Mouse (Mus musculus): ENCODE measurements around the gene Spdye4b. TPM values are rescaled to one million over a fixed set of nuclear protein-coding genes. Genes with fewer than 3 reads are reported as not detected.
"Not testable (repeated sequence)": the region's sequence is repeated elsewhere in the genome, so short reads cannot be mapped to it uniquely, and the experiment has no call there.

Gene Spdye4b
- polyA plus RNA-seq (2011; ENCODE audit: insufficient read depth, insufficient read length, low replicate concordance, missing spikeins), result not detected in 2 replicates

DNA sequence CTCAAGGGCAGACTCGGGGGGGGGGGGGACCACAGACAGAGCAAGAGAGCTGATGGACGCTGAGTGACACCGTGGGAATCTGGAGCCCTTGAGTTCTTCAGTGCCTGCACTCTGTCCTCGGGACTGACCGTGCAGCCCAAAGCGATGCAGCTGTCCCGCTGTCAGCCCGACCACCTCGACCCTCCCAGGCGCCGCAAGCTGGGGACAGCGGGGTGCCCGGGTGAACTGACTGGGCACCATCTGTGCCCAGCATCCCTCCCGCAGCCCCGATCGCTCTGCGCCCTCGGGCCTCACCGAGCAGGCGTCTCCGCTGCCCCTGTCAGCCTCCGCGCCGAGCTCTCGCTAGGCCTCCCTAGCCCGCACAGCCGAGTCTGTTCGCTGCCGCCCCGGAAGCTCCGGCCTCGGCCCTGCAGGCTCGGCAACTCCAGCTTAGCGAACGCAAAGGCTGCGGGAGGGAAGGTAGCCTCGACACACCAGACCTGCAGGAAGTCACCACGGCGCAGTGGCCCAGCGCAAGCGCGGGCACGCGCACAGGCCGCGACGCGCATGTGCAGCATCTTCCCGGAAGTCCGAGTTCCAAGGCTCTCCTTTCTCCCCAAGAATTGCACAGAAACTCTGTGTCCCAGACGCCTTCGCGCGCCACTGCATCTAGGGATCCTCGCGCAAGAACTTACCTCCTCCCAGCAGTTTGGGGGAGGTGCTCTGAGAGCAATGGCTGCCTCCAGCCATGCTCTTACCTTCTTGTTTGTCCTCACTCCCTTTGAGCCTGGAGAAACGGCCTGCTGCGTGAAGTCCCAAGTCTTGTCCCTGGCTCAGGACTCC is at the start of gene Spdye4b, which contains the start of gene Rbak:
TSS of gene Spdye4b (plus strand) at position 763 of the 822 bp plus-strand sequence.
TSS of gene Rbak (minus strand) at position 521 of the 822 bp plus-strand sequence.
- TF ChIP-seq POLR2A (IDR thresholded peaks at IDR 0.05; ENCODE audit: borderline replicate concordance, control insufficient read depth, low read depth, low read length) (peak; percentile 90; the same call in 1 of the 2 replicates), CTCF (IDR thresholded peaks at IDR 0.05; ENCODE audit: control insufficient read depth, insufficient read depth, low read length) (no peak)

DNA sequence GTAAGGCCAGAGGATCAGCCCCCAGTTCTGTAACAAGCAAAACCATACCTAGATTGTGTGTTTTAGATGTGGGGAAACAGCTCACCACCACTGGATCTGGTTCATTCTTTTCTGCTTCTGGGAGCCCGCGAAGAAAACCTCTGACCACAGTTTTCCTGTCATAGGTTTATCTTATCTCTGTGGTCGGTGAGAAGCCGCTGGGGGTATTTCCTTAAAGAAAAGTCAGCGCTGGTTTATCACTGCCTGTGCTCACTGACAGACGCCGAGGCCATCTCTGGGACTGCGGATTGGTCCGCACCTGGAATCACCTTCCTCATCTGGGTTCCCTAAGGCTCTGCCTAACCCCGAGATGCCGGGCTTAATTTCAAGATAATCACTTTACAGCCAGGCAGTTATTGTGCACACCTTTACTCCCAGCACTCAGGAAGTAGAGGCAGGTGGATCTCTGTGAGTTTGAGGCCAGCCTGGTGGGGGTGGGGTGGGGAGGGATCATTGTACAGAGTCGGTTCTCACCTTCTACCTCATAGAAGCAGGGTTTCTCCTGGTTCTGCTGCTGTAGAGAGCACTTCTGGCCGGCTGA is 47.8 kb upstream of the Spdye4b start:
- no peak overlapping the region for H3K4me3 ChIP-seq (replicated peaks; ENCODE audit: control insufficient read depth, low read depth, low read length)
- no peak for TF ChIP-seq CTCF (IDR thresholded peaks at IDR 0.05; ENCODE audit: control insufficient read depth, insufficient read depth, low read length)
- no peak for TF ChIP-seq POLR2A (IDR thresholded peaks at IDR 0.05; ENCODE audit: borderline replicate concordance, control insufficient read depth, low read depth, low read length)
- 15% methylated on average over 13 of the region's 13 CpGs for WGBS
- no peak overlapping the region for H3K27ac ChIP-seq (ENCODE audit: control insufficient read depth, insufficient read depth, low read depth, low read length, poor library complexity)
- H3K4me1 ChIP-seq (ENCODE audit: control insufficient read depth, insufficient read depth, low read length), result no peaks in the 10 kb centered on the region

More for the DNA sequence above, at the start of gene Spdye4b, which contains the start of gene Rbak:
- Histone ChIP-seq H3K27ac (ENCODE audit: control insufficient read depth, insufficient read depth, low read depth, low read length, poor library complexity) (peak within 1 kb of the TSS; percentile 71), H3K4me1 (ENCODE audit: control insufficient read depth, insufficient read depth, low read length) (no peaks in the 10 kb centered on the region), H3K4me3 (replicated peaks; ENCODE audit: control insufficient read depth, low read depth, low read length) (peak within 1 kb of the TSS; percentile 83)
- under 1% methylated on average over 58 of the region's 58 CpGs for whole genome bisulfite sequencing

DNA sequence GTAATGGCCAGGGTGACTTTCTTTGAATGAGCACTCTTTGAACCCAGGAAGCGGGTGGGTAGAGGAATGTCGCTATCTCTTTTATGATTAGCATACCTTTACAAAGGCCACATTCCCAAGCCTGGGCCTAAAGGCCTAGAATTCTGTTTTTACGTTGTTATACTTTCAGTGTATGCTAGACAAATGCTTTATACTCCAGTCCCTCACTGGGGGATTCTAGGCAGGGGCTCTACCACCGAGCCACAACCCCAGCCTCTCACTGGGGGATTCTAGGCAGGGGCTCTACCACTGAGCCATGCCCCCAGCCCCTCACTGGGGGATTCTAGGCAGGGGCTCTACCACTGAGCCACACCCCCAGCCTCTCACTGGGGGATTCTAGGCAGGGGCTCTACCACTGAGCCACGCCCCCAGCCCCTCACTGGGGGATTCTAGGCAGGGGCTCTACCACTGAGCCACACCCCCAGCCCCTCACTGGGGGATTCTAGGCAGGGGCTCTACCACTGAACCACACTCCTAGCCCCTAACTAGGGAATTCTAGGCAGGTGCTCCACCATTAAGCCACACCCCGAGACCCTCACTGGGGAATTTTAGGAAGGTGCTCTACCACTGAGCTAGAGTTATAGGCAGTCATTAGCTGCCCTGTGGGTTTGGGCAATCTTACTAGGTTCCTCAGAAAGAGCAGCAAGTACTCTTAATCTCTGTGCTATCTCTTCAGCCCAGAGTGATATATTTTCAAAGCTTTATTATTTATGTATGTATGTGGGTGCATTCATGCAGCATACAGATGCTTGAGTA is 46.4 kb upstream of the Spdye4b start:
- not testable (repeated sequence) for H3K4me1 ChIP-seq (ENCODE audit: control insufficient read depth, insufficient read depth, low read length); H3K4me3 ChIP-seq (replicated peaks; ENCODE audit: control insufficient read depth, low read depth, low read length); H3K27ac ChIP-seq (ENCODE audit: control insufficient read depth, insufficient read depth, low read depth, low read length, poor library complexity)
- 82% methylated on average over 5 of the region's 6 CpGs for WGBS

DNA sequence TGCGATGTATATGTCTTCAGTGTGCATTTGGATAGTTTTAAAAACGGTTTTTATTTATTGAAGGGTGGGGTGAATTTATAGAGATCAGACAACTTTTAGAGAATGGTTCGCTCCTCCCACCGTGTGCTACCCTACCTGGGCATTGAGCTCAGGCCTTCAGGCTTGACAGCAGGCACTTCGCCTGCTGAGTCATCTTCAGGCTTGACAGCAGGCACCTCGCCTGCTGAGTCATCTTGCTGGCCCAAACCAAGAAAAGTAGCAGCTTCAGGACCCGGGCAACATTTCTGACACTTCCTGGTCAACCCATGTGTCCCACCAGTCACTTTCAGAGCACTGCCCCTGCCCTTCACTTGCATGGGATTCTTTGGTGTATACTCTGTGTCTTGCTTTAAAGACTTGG is 45.8 kb upstream of the Spdye4b start:
- Histone ChIP-seq H3K4me1 (ENCODE audit: control insufficient read depth, insufficient read depth, low read length) (no peaks in the 10 kb centered on the region), H3K4me3 (replicated peaks; ENCODE audit: control insufficient read depth, low read depth, low read length) (no peak overlapping the region), H3K27ac (ENCODE audit: control insufficient read depth, insufficient read depth, low read depth, low read length, poor library complexity) (no peak overlapping the region)
- 57% methylated on average over 7 of the region's 7 CpGs for WGBS
- no peak for TF ChIP-seq CTCF (IDR thresholded peaks at IDR 0.05; ENCODE audit: control insufficient read depth, insufficient read depth, low read length)
- no peak for TF ChIP-seq POLR2A (IDR thresholded peaks at IDR 0.05; ENCODE audit: borderline replicate concordance, control insufficient read depth, low read depth, low read length)

DNA sequence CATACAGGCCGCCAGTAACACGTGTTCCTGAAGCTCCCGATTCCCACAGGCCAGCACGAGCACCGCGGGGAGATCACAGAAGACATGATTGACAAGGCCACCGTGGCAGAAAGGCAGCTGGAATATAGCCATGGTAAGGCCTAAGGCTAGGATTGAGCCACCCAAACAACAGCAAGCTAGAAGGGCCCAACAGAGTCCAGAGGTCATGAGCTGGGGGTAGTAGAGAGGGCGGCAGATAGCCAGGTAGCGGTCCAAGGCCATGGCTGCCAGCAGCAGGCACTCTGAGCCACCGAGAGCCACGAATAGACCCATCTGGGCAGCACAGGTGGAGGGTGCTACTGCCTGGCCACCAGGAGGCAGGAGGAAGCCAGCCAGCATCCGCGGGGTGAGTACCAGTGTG is 43.2 kb upstream of the Spdye4b start:
- H3K27ac ChIP-seq (ENCODE audit: control insufficient read depth, insufficient read depth, low read depth, low read length, poor library complexity), result no peak overlapping the region
- no peaks in the 10 kb centered on the region for H3K4me1 ChIP-seq (ENCODE audit: control insufficient read depth, insufficient read depth, low read length)
- TF ChIP-seq POLR2A (IDR thresholded peaks at IDR 0.05; ENCODE audit: borderline replicate concordance, control insufficient read depth, low read depth, low read length) (no peak), CTCF (IDR thresholded peaks at IDR 0.05; ENCODE audit: control insufficient read depth, insufficient read depth, low read length) (no peak)
- no peak overlapping the region for H3K4me3 ChIP-seq (replicated peaks; ENCODE audit: control insufficient read depth, low read depth, low read length)
- WGBS, result 80% methylated on average over 13 of the region's 13 CpGs

DNA sequence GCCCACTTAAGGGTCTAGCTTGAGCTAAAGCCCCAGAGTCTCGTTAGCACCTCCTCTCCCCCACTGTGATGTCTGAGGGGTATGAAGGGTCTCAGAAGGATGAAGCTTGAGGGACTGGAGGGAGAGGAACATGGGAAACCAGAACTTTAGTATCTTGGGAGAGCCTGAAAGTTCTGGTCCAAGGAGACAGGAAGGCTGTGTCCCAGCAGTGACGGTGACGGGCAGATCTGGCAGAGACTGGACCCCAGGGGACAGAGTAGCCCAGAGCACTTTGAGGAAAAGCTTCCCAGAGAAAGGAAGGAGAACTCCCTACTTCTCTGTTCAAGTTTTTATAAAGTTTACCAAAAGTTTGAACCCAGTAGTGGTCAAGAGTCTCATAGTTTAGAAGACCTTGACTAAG is 33.3 kb upstream of the Spdye4b start, which contains the start of gene Olfr718-ps1:
TSS of gene Olfr718-ps1 (minus strand) at position 101 of the 400 bp plus-strand sequence.
- H3K4me1 ChIP-seq (ENCODE audit: control insufficient read depth, insufficient read depth, low read length), result no peaks in the 10 kb centered on the region
- no peak for TF ChIP-seq POLR2A (IDR thresholded peaks at IDR 0.05; ENCODE audit: borderline replicate concordance, control insufficient read depth, low read depth, low read length)
- TF ChIP-seq CTCF (IDR thresholded peaks at IDR 0.05; ENCODE audit: control insufficient read depth, insufficient read depth, low read length), result no peak
- H3K4me3 ChIP-seq (replicated peaks; ENCODE audit: control insufficient read depth, low read depth, low read length), result no peak within 1 kb of the TSS
- no peak within 1 kb of the TSS for H3K27ac ChIP-seq (ENCODE audit: control insufficient read depth, insufficient read depth, low read depth, low read length, poor library complexity)
- 77% methylated on average over 3 of the region's 3 CpGs for WGBS

DNA sequence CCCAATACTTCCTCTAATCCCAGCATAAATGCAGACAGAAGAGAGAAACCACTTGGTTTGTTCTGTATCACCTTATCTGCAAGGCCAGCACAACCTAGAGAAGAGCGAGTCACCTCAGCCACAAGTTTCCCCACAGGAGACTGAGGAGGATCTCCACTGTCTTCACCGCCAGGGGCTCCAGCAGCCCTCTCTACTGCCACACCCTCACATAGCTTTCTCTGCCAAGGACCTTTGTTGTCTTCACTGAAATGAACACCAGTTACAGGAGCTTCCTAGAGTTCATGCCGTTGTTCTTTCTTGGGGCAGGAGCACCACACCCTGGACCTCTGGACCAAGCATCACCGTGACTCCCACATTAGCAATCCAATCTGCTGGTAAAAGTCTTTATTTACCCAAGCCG is 32.2 kb upstream of the Spdye4b start:
- 70% methylated on average over 5 of the region's 5 CpGs for WGBS
- no peaks in the 10 kb centered on the region for H3K4me1 ChIP-seq (ENCODE audit: control insufficient read depth, insufficient read depth, low read length)
- TF ChIP-seq POLR2A (IDR thresholded peaks at IDR 0.05; ENCODE audit: borderline replicate concordance, control insufficient read depth, low read depth, low read length), result no peak
- no peak for TF ChIP-seq CTCF (IDR thresholded peaks at IDR 0.05; ENCODE audit: control insufficient read depth, insufficient read depth, low read length)

DNA sequence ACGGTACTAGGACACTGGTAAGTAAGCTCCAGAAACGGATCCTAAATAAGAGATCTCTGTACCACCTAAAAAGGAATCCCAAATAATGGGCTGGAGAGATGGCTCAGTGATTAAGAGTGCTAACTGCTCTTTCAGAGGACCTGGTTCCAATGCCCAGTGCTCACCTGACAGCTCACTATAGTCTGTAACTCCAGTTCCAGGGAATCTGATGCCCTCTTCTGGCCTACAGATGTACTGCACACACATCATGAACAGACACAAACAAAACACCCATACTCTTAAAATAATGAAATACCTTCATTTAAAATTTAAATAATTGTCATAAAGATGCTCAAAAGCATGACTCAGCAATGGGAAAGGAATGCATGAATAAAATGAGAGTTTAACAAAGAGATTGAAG is 31.3 kb upstream of the Spdye4b start:
- 88% methylated on average over 2 of the region's 2 CpGs for WGBS
- Histone ChIP-seq H3K4me3 (replicated peaks; ENCODE audit: control insufficient read depth, low read depth, low read length) (no peak overlapping the region), H3K27ac (ENCODE audit: control insufficient read depth, insufficient read depth, low read depth, low read length, poor library complexity) (no peak overlapping the region), H3K4me1 (ENCODE audit: control insufficient read depth, insufficient read depth, low read length) (no peaks in the 10 kb centered on the region)
- TF ChIP-seq CTCF (IDR thresholded peaks at IDR 0.05; ENCODE audit: control insufficient read depth, insufficient read depth, low read length) (no peak), POLR2A (IDR thresholded peaks at IDR 0.05; ENCODE audit: borderline replicate concordance, control insufficient read depth, low read depth, low read length) (no peak)

More for the DNA sequence above, 32.2 kb upstream of the Spdye4b start:
- Histone ChIP-seq H3K4me3 (replicated peaks; ENCODE audit: control insufficient read depth, low read depth, low read length) (no peak overlapping the region), H3K27ac (ENCODE audit: control insufficient read depth, insufficient read depth, low read depth, low read length, poor library complexity) (no peak overlapping the region)

Measured in bone marrow, adult 2 months (tissue).